Comparison of ENCODE assay signal across 8 mouse cellular contexts in genomic region chr19:3709013-3709787, GRCm38 (mm10). TPM values are rescaled to one million over a fixed set of nuclear protein-coding genes. Genes with fewer than 3 reads are reported as not detected.
DNase-seq lines count a peak whose midpoint lies in the region; ATAC-seq and TF ChIP-seq lines count a peak whose summit lies in the region.

No protein-coding gene starts in this region.

- TF ChIP-seq CTCF in kidney, postnatal 0 days (IDR thresholded peaks at IDR 0.05; ENCODE audit: low read depth): no peak

- DNase-seq in kidney, postnatal 0 days (ENCODE audit: low spot score): no peak
- DNase-seq in kidney, postnatal 36 days: no peak
- no peak for DNase-seq in embryonic facial prominence, embryonic 14.5 days (ENCODE audit: low spot score)
- DNase-seq in limb, embryonic 11.5 days (ENCODE audit: low spot score): no peak
- DNase-seq in kidney, adult 8-10 months: no peak
- no peak for DNase-seq in thymus, postnatal 36 days
- DNase-seq in thymus, postnatal 0 days (ENCODE audit: low spot score): no peak

- H3K36me3 ChIP-seq in kidney, postnatal 0 days (ENCODE audit: insufficient read depth, low read length): no peaks in the 10 kb centered on the region
- H3K36me3 ChIP-seq in embryonic facial prominence, embryonic 14.5 days (ENCODE audit: control insufficient read depth, insufficient read depth, low read length): 0 out of 2 replicates have a peak, but pooled peaks cover 2% of the 10 kb centered on the region
- 0 out of 2 replicates have a peak, but pooled peaks cover 2% of the 10 kb centered on the region for H3K36me3 ChIP-seq in limb, embryonic 11.5 days (ENCODE audit: control insufficient read depth, insufficient read depth, low read length)
- H3K36me3 ChIP-seq in neural tube, embryonic 12.5 days: peaks cover 7% of the 10 kb centered on the region

- no peak overlapping the region for H3K27ac ChIP-seq in kidney, postnatal 0 days
- 0 out of 2 replicates have a peak overlapping the region, but pooled peaks have one; percentile 94 for H3K27ac ChIP-seq in embryonic facial prominence, embryonic 14.5 days (replicated peaks; ENCODE audit: low read depth, low read length)
- H3K27ac ChIP-seq in limb, embryonic 11.5 days (replicated peaks; ENCODE audit: low read depth, low read length): no peak overlapping the region
- no peak overlapping the region for H3K27ac ChIP-seq in neural tube, embryonic 12.5 days

- no peaks in the 10 kb centered on the region for H3K27me3 ChIP-seq in kidney, postnatal 0 days (ENCODE audit: insufficient read depth, low read length)
- no peaks in the 10 kb centered on the region for H3K27me3 ChIP-seq in embryonic facial prominence, embryonic 14.5 days (replicated peaks; ENCODE audit: control insufficient read depth, insufficient read depth, low read length)
- no peaks in the 10 kb centered on the region for H3K27me3 ChIP-seq in limb, embryonic 11.5 days (ENCODE audit: control insufficient read depth, insufficient read depth, low read length)
- H3K27me3 ChIP-seq in neural tube, embryonic 12.5 days (replicated peaks): no peaks in the 10 kb centered on the region

- peak overlapping the region; percentile 70 for H3K4me3 ChIP-seq in kidney, postnatal 0 days (replicated peaks; ENCODE audit: low read depth, low read length)
- peak overlapping the region; percentile 90 for H3K4me3 ChIP-seq in embryonic facial prominence, embryonic 14.5 days (ENCODE audit: low read depth, low read length)
- peak overlapping the region; percentile 65 for H3K4me3 ChIP-seq in limb, embryonic 11.5 days (ENCODE audit: low read depth, low read length)
- H3K4me3 ChIP-seq in neural tube, embryonic 12.5 days: peak overlapping the region; percentile 76

- no peaks in the 10 kb centered on the region for H3K9me3 ChIP-seq in kidney, postnatal 0 days (replicated peaks; ENCODE audit: low read length)
- no peaks in the 10 kb centered on the region for H3K9me3 ChIP-seq in embryonic facial prominence, embryonic 14.5 days (ENCODE audit: control insufficient read depth, low read length)
- H3K9me3 ChIP-seq in limb, embryonic 11.5 days (ENCODE audit: control insufficient read depth, low read length): no peaks in the 10 kb centered on the region
- no peaks in the 10 kb centered on the region for H3K9me3 ChIP-seq in neural tube, embryonic 12.5 days

- H3K4me1 ChIP-seq in kidney, postnatal 0 days (replicated peaks; ENCODE audit: insufficient read depth, low read length): no peaks in the 10 kb centered on the region; the same call in 1 of the 2 replicates
- peaks cover 15% of the 10 kb centered on the region for H3K4me1 ChIP-seq in embryonic facial prominence, embryonic 14.5 days (ENCODE audit: control insufficient read depth, insufficient read depth, low read length)
- H3K4me1 ChIP-seq in limb, embryonic 11.5 days (ENCODE audit: control insufficient read depth, insufficient read depth, low read length): peaks cover 10% of the 10 kb centered on the region
- H3K4me1 ChIP-seq in neural tube, embryonic 12.5 days: peaks cover 11% of the 10 kb centered on the region

- H3K4me2 ChIP-seq in kidney, postnatal 0 days (ENCODE audit: low read length): peak overlapping the region; percentile 82
- H3K4me2 ChIP-seq in embryonic facial prominence, embryonic 14.5 days (ENCODE audit: low read depth, low read length): peak overlapping the region; percentile 71
- peak overlapping the region; percentile 61 for H3K4me2 ChIP-seq in limb, embryonic 11.5 days (ENCODE audit: low read depth, severe bottlenecking)
- H3K4me2 ChIP-seq in neural tube, embryonic 12.5 days (replicated peaks): peak overlapping the region; percentile 70

- peak overlapping the region; percentile 69; the same call in 1 of the 2 replicates for H3K9ac ChIP-seq in kidney, postnatal 0 days (ENCODE audit: low read depth, low read length)
- H3K9ac ChIP-seq in embryonic facial prominence, embryonic 14.5 days (ENCODE audit: low read depth, low read length): peak overlapping the region; percentile 81
- H3K9ac ChIP-seq in limb, embryonic 11.5 days (ENCODE audit: low read length): peak overlapping the region; percentile 8; the same call in 1 of the 2 replicates
- peak overlapping the region; percentile 78 for H3K9ac ChIP-seq in neural tube, embryonic 12.5 days

- WGBS in kidney, postnatal 0 days: 26% methylated on average over 10 of the region's 10 CpGs
- WGBS in embryonic facial prominence, embryonic 14.5 days: 42% methylated on average over 10 of the region's 10 CpGs
- 45% methylated on average over 10 of the region's 10 CpGs for WGBS in limb, embryonic 11.5 days
- WGBS in neural tube, embryonic 12.5 days: 42% methylated on average over 10 of the region's 10 CpGs

- no peak for ATAC-seq in kidney, postnatal 0 days (replicated peaks; ENCODE audit: low FRiP score, low read depth)
- no peak for ATAC-seq in embryonic facial prominence, embryonic 14.5 days (ENCODE audit: low read depth)
- ATAC-seq in limb, embryonic 11.5 days (ENCODE audit: insufficient number of reproducible peaks, low FRiP score, low TSS enrichment, low read depth): no peak
- ATAC-seq in neural tube, embryonic 12.5 days (ENCODE audit: low FRiP score, low read depth): no peak

RNA-seq across cellular contexts. Expression of gene 1810055G02Rik, which starts 1.1 kb away (rescaled TPM):
- 27.3 and 29.1 TPM in 2 replicates for polyA plus RNA-seq in kidney, postnatal 0 days (2015; fragmentation: Nextera tagmentation; extraction: Ambion mirVana)
- polyA plus RNA-seq in embryonic facial prominence, embryonic 14.5 days (2014; fragmentation: Nextera tagmentation; extraction: Ambion mirVana): 59.2 and 61.4 TPM in 2 replicates
- polyA plus RNA-seq in limb, embryonic 11.5 days (2014; fragmentation: Nextera tagmentation; extraction: Ambion mirVana): 38.3 and 42.9 TPM in 2 replicates
- 33.9 and 35.6 TPM in 2 replicates for polyA plus RNA-seq in neural tube, embryonic 12.5 days (2016; fragmentation: Nextera tagmentation; extraction: Ambion mirVana)
- 6.8 and 8.6 TPM in 2 replicates for polyA plus RNA-seq in thymus, postnatal 0 days (2015; fragmentation: Nextera tagmentation; extraction: Ambion mirVana)

RNA-seq across cellular contexts. Expression of gene Lrp5, which starts 22.8 kb away (rescaled TPM):
- 3.3 and 3.5 TPM in 2 replicates for polyA plus RNA-seq in kidney, postnatal 0 days (2015; fragmentation: Nextera tagmentation; extraction: Ambion mirVana)
- polyA plus RNA-seq in embryonic facial prominence, embryonic 14.5 days (2014; fragmentation: Nextera tagmentation; extraction: Ambion mirVana): 10.1 and 10.6 TPM in 2 replicates
- 7.2 and 7.9 TPM in 2 replicates for polyA plus RNA-seq in limb, embryonic 11.5 days (2014; fragmentation: Nextera tagmentation; extraction: Ambion mirVana)
- 2.7 and 2.8 TPM in 2 replicates for polyA plus RNA-seq in neural tube, embryonic 12.5 days (2016; fragmentation: Nextera tagmentation; extraction: Ambion mirVana)
- polyA plus RNA-seq in thymus, postnatal 0 days (2015; fragmentation: Nextera tagmentation; extraction: Ambion mirVana): 1.6 and 2.1 TPM in 2 replicates

RNA-seq across cellular contexts. Expression of gene Kmt5b, which starts 58.0 kb away (rescaled TPM):
- polyA plus RNA-seq in kidney, postnatal 0 days (2015; fragmentation: Nextera tagmentation; extraction: Ambion mirVana): 19.5 and 20.0 TPM in 2 replicates
- 25.6 and 26.3 TPM in 2 replicates for polyA plus RNA-seq in embryonic facial prominence, embryonic 14.5 days (2014; fragmentation: Nextera tagmentation; extraction: Ambion mirVana)
- polyA plus RNA-seq in limb, embryonic 11.5 days (2014; fragmentation: Nextera tagmentation; extraction: Ambion mirVana): 25.3 and 30.6 TPM in 2 replicates
- 53.1 and 55.3 TPM in 2 replicates for polyA plus RNA-seq in neural tube, embryonic 12.5 days (2016; fragmentation: Nextera tagmentation; extraction: Ambion mirVana)
- 24.7 and 31.1 TPM in 2 replicates for polyA plus RNA-seq in thymus, postnatal 0 days (2015; fragmentation: Nextera tagmentation; extraction: Ambion mirVana)

Comparison
In these comparisons a context has a peak if more than half of its experiments do, and no peak if none do; other contexts are left out.
1. H3K9ac ChIP-seq: peak in every context shown above with its lines; median percentile 81 in embryonic facial prominence, embryonic 14.5 days; 78 in neural tube, embryonic 12.5 days; 69 in kidney, postnatal 0 days; 8 in limb, embryonic 11.5 days.